Mouse (Mus musculus): ENCODE results near the gene Ppp1r14a.

Ppp1r14a gene

DNA sequence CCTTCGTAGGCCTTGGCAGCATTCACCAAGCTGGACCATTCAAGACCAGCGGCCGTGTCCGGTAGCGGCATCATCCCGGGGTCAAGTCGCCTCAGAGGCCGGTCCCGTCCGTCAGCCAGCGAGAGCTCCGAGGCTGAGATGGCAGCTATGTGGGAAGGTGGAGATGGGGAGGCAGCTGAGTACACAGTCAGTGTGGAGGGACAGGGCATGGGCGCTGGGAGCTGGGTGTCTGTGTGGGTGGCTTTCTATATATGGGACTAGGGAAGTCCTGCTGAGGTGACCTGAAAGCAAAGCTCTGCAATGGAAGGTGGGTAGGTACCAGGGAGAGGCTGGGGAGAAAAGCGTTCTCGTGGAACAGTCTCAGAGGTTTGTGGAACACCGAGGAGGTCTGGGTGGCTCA is 39.9 kb downstream of the Ppp1r14a start:
- in situ Hi-C loops (cut with MboI, MseI), result loop anchor here (10.0 kb wide), 1 partner anchor 1194 kb away; no protein-coding TSS in a partner anchor

DNA sequence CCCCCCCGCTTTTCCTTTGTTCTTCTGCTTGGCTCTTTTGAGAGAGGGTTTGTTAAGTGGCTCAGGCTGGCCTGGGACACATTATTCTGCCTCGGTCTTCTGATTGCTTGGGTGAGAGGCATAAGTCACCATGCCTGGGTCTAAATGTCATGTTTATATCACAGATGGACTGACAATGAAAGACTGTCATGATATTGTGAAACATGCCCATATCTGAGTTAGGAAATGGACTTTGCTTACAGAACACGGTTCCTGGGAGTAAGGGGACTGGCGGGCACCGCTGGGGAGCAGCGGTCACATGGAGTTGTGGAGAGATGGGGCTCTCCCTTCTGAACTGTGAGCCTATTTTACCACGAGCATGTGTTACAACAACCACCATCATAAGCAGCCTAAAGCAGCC is 45.0 kb downstream of the Ppp1r14a start:
- in situ Hi-C loops (cut with MboI, MseI), result loop anchor here (10.0 kb wide), 1 partner anchor 371 kb away; no protein-coding TSS in a partner anchor

GRCm38 (mm10) chr7:29335276-29335675 is 46.2 kb downstream of the Ppp1r14a start:
- in situ Hi-C loops (cut with MboI, MseI), result loop anchor here (10.0 kb wide), 1 partner anchor 370 kb away; no protein-coding TSS in a partner anchor

DNA sequence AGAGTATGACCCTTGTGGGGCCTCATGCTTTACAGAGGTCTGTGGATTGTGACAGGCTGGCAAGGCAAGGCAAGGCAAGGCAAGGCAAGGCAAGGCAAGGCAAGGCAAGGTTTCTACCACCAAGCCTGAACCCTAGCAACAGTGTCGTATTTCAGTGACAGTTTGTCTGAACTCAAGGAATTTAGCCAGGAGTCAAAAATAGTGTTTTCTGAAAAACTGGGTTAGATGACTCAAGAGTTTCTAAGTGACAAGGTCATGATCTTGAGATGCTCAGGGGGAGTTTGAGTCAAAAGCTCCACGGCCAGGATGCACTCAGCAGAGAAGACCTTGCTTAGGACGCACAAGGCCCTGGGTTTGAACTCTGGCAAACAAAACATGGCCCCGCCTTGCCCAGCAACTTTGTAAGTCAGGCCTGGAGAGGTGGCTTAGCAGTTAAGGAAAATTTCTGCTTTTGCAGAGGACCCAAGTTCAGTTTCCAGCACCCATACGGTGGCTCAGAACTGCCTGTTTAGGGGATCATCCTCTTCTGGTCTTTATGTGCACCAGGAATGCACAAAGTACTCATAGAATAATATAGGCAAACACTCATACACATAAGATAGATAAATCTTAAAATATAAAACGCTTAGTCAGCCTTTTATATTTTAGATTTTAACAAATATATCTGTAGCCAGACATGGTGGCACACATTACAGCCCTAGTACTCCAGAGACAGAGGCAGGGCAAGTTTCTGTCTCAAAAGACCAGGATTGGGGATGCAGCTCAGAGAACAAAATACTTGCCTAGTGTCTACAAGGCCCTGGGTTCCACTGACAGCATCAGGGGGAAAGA is 46.9 kb downstream of the Ppp1r14a start:
- in situ Hi-C loops (cut with MboI, MseI), result loop anchor here (10.0 kb wide), 1 partner anchor 369 kb away; no protein-coding TSS in a partner anchor

- in situ Hi-C loops (cut with MboI, MseI), result loop anchor here (10.0 kb wide), 1 partner anchor 368 kb away; no protein-coding TSS in a partner anchor
These were observed 47.7 kb downstream of the Ppp1r14a start for GRCm38 (mm10) chr7:29336795-29337319.

DNA sequence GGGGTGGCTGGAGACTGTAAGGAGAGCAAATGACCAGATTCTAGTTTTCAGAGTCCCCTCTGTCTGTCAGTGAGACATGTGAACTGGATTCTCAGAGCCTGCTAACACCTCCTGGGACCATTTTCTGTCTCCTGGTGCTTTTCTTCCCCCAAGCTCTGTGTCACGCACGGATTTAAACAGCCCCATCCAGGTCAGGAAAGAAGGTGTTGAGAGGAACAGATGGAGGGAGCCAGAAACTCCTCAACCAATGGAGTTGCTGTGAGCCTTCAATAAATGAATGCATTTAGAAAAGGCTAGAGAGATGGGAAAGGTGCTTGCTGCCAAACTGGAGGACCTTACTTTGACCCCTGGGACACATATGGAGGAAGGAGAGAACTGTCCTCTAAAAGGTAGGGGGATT is 48.7 kb downstream of the Ppp1r14a start:
- in situ Hi-C loops (cut with MboI, MseI), result loop anchor here (10.0 kb wide), 1 partner anchor 367 kb away; no protein-coding TSS in a partner anchor

GRCm38 (mm10) chr7:29338351-29338919 is 49.3 kb downstream of the Ppp1r14a start:
- in situ Hi-C loops (cut with MboI, MseI), result loop anchor here (10.0 kb wide), 1 partner anchor 366 kb away; no protein-coding TSS in a partner anchor

- in situ Hi-C loops (cut with MboI, MseI), result loop anchor here (10.0 kb wide), 1 partner anchor 366 kb away; no protein-coding TSS in a partner anchor
These were observed 50.0 kb downstream of the Ppp1r14a start for GRCm38 (mm10) chr7:29338984-29339679.

DNA sequence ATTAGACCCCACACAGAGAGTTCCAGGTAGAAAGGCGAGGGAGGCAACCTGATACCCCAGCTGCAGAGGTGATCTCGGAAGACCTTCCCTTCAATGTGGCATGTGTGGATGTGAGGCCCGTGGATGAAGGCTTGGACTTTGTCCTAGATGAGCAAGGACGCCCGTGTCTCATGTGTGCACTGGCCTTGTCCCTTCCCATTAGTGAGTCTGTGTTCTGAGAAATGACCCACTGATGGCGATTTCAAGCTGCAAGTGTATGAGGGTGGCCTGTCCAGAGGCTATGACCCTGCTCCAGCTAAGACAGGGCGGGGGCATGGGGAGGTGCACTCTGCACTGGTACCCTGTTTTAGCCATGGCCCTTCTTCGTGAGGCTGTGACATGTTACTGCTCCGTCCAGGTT is 51.1 kb downstream of the Ppp1r14a start:
- in situ Hi-C loops (cut with MboI, MseI), result no loop called here

DNA sequence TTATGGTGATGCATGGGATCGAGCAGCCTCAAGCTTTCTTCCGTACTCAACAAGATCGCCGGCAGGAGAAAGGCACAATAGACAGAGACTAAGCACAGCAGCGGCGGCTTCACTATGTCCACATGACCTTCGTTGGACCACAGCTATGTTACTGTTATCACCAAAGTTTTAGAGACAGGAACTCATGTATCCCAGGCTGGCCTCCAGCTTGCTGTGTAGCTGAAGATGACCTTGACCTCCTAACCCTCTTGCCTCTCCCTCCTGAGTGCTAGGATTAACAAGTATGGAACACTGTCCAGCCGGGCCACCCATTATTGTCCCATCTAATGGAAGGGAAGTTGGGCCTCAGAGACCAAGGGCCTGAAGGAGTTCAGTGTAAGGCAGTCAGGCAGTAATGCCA is 51.7 kb downstream of the Ppp1r14a start:
- in situ Hi-C loops (cut with MboI, MseI), result no loop called here

- in situ Hi-C loops (cut with MboI, MseI), result no loop called here
These were observed 52.6 kb downstream of the Ppp1r14a start for GRCm38 (mm10) chr7:29341722-29342121.

GRCm38 (mm10) chr7:29342489-29343092 is 53.5 kb downstream of the Ppp1r14a start:
- in situ Hi-C loops (cut with MboI, MseI), result no loop called here
